8 mouse cellular contexts compared by ENCODE assay signal in the genomic region with DNA sequence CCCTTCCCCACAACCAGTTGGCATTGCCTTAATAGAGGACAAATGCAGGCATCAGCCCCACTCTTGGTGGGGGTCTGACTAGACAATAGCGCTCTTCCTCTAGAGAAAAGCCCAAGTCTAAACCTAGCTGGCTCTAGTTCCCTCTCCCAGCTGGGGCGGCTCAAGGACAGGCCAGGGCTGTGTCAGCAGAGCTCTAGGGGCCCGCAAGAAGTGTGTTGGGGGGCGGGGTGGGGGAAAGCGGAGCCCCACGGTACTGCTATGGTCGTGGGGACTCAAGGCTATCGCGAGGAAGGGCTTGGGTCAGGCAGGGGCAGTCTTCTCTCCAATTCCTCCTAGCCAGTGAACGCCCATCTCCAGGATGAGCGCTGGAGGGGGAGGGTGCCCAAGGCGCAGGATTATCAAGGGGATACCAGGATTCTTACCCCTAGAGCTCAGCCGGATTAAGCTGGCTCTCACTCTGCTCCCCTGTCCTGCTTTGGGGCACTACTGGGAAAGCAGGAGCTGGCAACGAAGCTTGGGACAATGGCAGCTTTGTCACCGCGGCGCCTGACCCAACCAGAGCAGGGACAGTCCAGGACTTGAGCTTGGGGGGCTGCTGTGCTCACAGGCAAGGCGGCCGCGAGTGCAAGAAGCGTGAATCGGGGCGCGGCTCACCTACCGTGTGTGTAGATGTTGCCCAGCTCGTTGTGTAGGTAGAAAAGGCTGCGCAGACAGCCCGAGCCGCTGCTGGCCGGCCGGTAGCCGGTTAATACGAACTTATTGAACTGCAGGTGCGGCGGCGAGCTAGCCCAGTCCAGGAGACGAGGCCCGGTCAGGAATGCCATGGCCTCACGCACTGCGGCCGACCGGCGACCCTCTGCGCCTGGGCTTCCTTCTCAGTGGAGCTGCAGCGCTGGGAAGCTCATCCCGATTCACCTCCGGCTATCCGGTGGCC. TPM values are rescaled to one million over a fixed set of nuclear protein-coding genes. Genes with fewer than 3 reads are reported as not detected.
DNase-seq lines count a peak whose midpoint lies in the region; ATAC-seq and TF ChIP-seq lines count a peak whose summit lies in the region.

No protein-coding gene starts in this region.

- H3K4me1 ChIP-seq in erythroblast, embryonic 14.5 days (ENCODE audit: control insufficient read depth) = peaks cover 44% of the 10 kb centered on the region
- peaks cover 32% of the 10 kb centered on the region for H3K4me1 ChIP-seq in intestine, embryonic 15.5 days (replicated peaks)
- peaks cover 20% of the 10 kb centered on the region for H3K4me1 ChIP-seq in stomach, embryonic 15.5 days

- peaks cover 35% of the 10 kb centered on the region for H3K36me3 ChIP-seq in erythroblast, embryonic 14.5 days (ENCODE audit: control insufficient read depth)
- H3K36me3 ChIP-seq in intestine, embryonic 15.5 days = no peaks in the 10 kb centered on the region
- no peaks in the 10 kb centered on the region for H3K36me3 ChIP-seq in stomach, embryonic 15.5 days

- peak; percentile 18 for ATAC-seq in intestine, embryonic 15.5 days
- peak; percentile 9; the same call in 1 of the 2 replicates for ATAC-seq in stomach, embryonic 15.5 days (ENCODE audit: insufficient read depth, low FRiP score, low read depth)

- peaks cover 16% of the 10 kb centered on the region; the same call in 1 of the 2 replicates for H3K9me3 ChIP-seq in erythroblast, embryonic 14.5 days (ENCODE audit: control insufficient read depth, low read length)
- no peaks in the 10 kb centered on the region for H3K9me3 ChIP-seq in intestine, embryonic 15.5 days
- no peaks in the 10 kb centered on the region for H3K9me3 ChIP-seq in stomach, embryonic 15.5 days

- H3K4me3 ChIP-seq in layer of hippocampus, adult 2 months = peak overlapping the region; percentile 81
- H3K4me3 ChIP-seq in erythroblast, embryonic 14.5 days (replicated peaks) = peak overlapping the region; percentile 75
- peak overlapping the region; percentile 71 for H3K4me3 ChIP-seq in intestine, embryonic 15.5 days (replicated peaks)
- H3K4me3 ChIP-seq in stomach, embryonic 15.5 days (replicated peaks) = peak overlapping the region; percentile 71

- peak overlapping the region; percentile 100 for H3K4me2 ChIP-seq in intestine, embryonic 15.5 days (replicated peaks)
- peak overlapping the region; percentile 98 for H3K4me2 ChIP-seq in stomach, embryonic 15.5 days

- peaks cover 73% of the 10 kb centered on the region for H3K27me3 ChIP-seq in erythroblast, embryonic 14.5 days (ENCODE audit: control insufficient read depth)
- H3K27me3 ChIP-seq in intestine, embryonic 15.5 days (replicated peaks) = peaks cover 39% of the 10 kb centered on the region
- peaks cover 36% of the 10 kb centered on the region for H3K27me3 ChIP-seq in stomach, embryonic 15.5 days (replicated peaks)

- WGBS in intestine, embryonic 15.5 days = 2% methylated on average over 48 of the region's 48 CpGs
- WGBS in stomach, embryonic 15.5 days = under 1% methylated on average over 48 of the region's 48 CpGs

- TF ChIP-seq CTCF in layer of hippocampus, adult 2 months (conservative IDR thresholded peaks at IDR 0.05) = no peak

- peak overlapping the region; percentile 73 for H3K9ac ChIP-seq in intestine, embryonic 15.5 days
- peak overlapping the region; percentile 35 for H3K9ac ChIP-seq in stomach, embryonic 15.5 days

- peak in 1 of 2 experiments; percentile 37 for DNase-seq in layer of hippocampus, adult 2 months (ENCODE audit: low spot score in 2 of 2)
- DNase-seq in layer of hippocampus, adult 9-10 months (ENCODE audit: low spot score) = no peak
- DNase-seq in R1 (ENCODE audit: low read depth, low spot score) = peak; percentile 37
- DNase-seq in lung, postnatal 4 days = peak; percentile 41 to 68
- DNase-seq in gastrocnemius, postnatal 25 days = no peak

- H3K27ac ChIP-seq in layer of hippocampus, adult 2 months = peak overlapping the region; percentile 97
- peak overlapping the region; percentile 68 for H3K27ac ChIP-seq in intestine, embryonic 15.5 days
- peak overlapping the region; percentile 67; the same call in 1 of the 2 replicates for H3K27ac ChIP-seq in stomach, embryonic 15.5 days

RNA-seq across cellular contexts. Expression of a gene that starts 1.2 kb away (rescaled TPM):
- 10 to 100 TPM; 46.2 to 48.3 TPM for total RNA-seq in layer of hippocampus, adult 2 months (2021)
- polyA plus RNA-seq in erythroblast, embryonic 14.5 days (2012) = 2.2 and 3.9 TPM in 2 replicates
- polyA plus RNA-seq in intestine, embryonic 15.5 days (2015; fragmentation: Nextera tagmentation; extraction: Ambion mirVana) = 21.8 and 22.7 TPM in 2 replicates
- polyA plus RNA-seq in stomach, embryonic 15.5 days (2015; fragmentation: Nextera tagmentation; extraction: Ambion mirVana) = 22.6 and 23.2 TPM in 2 replicates
- total RNA-seq in gastrocnemius, postnatal 25 days (2021) = 1 to 10 TPM; 4.4 to 5.2 TPM

RNA-seq across cellular contexts. Expression of a gene that starts 6.2 kb away (rescaled TPM):
- total RNA-seq in layer of hippocampus, adult 2 months (2021) = under 1 TPM; 0.23 to 0.32 TPM
- 0.02 TPM in 1 of 2 replicates, not detected in the other for polyA plus RNA-seq in erythroblast, embryonic 14.5 days (2012)
- polyA plus RNA-seq in intestine, embryonic 15.5 days (2015; fragmentation: Nextera tagmentation; extraction: Ambion mirVana) = 0.33 and 0.49 TPM in 2 replicates
- 0.49 and 0.74 TPM in 2 replicates for polyA plus RNA-seq in stomach, embryonic 15.5 days (2015; fragmentation: Nextera tagmentation; extraction: Ambion mirVana)
- total RNA-seq in gastrocnemius, postnatal 25 days (2021) = not detected

RNA-seq across cellular contexts. Expression of a gene that starts 13.3 kb away (rescaled TPM):
- total RNA-seq in layer of hippocampus, adult 2 months (2021) = 1 to 10 TPM; 3.4 to 3.5 TPM
- 46.9 and 56.9 TPM in 2 replicates for polyA plus RNA-seq in erythroblast, embryonic 14.5 days (2012)
- polyA plus RNA-seq in intestine, embryonic 15.5 days (2015; fragmentation: Nextera tagmentation; extraction: Ambion mirVana) = 42.3 and 46.0 TPM in 2 replicates
- polyA plus RNA-seq in stomach, embryonic 15.5 days (2015; fragmentation: Nextera tagmentation; extraction: Ambion mirVana) = 47.4 and 49.9 TPM in 2 replicates
- total RNA-seq in gastrocnemius, postnatal 25 days (2021) = under 1 TPM; 0.67 to 0.83 TPM

RNA-seq across cellular contexts. Expression of a gene that starts 16.9 kb away (rescaled TPM):
- total RNA-seq in layer of hippocampus, adult 2 months (2021) = under 1 TPM; 0.25 to 0.64 TPM
- polyA plus RNA-seq in erythroblast, embryonic 14.5 days (2012) = 0.06 TPM in 1 of 2 replicates, not detected in the other
- 0.14 TPM in 1 of 2 replicates, not detected in the other for polyA plus RNA-seq in intestine, embryonic 15.5 days (2015; fragmentation: Nextera tagmentation; extraction: Ambion mirVana)
- polyA plus RNA-seq in stomach, embryonic 15.5 days (2015; fragmentation: Nextera tagmentation; extraction: Ambion mirVana) = 0.06 and 0.22 TPM in 2 replicates
- total RNA-seq in gastrocnemius, postnatal 25 days (2021) = not detected

RNA-seq across cellular contexts. Expression of a gene that starts 31.9 kb away (rescaled TPM):
- 100 to 1,000 TPM; 310 to 345 TPM for total RNA-seq in layer of hippocampus, adult 2 months (2021)
- 1.4 and 2.3 TPM in 2 replicates for polyA plus RNA-seq in erythroblast, embryonic 14.5 days (2012)
- 48.3 and 49.4 TPM in 2 replicates for polyA plus RNA-seq in intestine, embryonic 15.5 days (2015; fragmentation: Nextera tagmentation; extraction: Ambion mirVana)
- 48.9 and 50.5 TPM in 2 replicates for polyA plus RNA-seq in stomach, embryonic 15.5 days (2015; fragmentation: Nextera tagmentation; extraction: Ambion mirVana)
- total RNA-seq in gastrocnemius, postnatal 25 days (2021) = 10 to 100 TPM; 33.5 to 34.0 TPM

Comparison
In these comparisons a context has a peak if more than half of its experiments do, and no peak if none do; other contexts are left out.
1. DNase-seq: peak in R1 (single experiment) and lung, postnatal 4 days (2 of 2); none in layer of hippocampus, adult 9-10 months (single experiment) and gastrocnemius, postnatal 25 days (single experiment).
2. Peak in every context shown above with its lines, with median percentiles within 50 percentile points of each other: H3K27ac ChIP-seq and H3K4me3 ChIP-seq.